Mouse (Mus musculus): ENCODE results near the gene Ttyh3.

DNA sequence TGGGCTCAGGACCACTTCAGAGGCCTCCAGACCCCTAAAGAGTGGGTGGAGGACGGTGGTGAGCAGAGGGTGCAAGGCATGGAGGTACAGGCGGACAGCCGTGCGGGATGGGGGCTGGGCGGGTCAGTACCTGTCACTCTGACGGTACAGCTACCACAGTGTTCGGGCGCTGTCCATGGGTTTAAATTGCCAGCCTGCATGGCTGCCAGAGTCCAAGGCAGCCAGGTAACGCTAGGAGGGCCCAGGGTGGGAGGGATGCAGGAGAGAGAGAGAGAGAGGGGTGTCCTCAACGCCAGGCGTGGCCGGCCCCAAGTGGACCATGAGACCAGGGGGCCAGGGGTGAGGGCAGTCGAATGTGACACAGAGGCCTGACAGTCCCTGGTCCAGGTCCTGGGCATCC lies 23.9 kb downstream of the Ttyh3 start:
- TF ChIP-seq MAFK (IDR thresholded peaks at IDR 0.05; ENCODE audit: insufficient read depth, low read depth, low read length) (no peak), ZNF384 (IDR thresholded peaks at IDR 0.05; ENCODE audit: low read depth, low read length) (no peak), HCFC1 (IDR thresholded peaks at IDR 0.05; ENCODE audit: borderline replicate concordance, insufficient read depth, low read length) (no peak), ZC3H11A (IDR thresholded peaks at IDR 0.05; ENCODE audit: borderline replicate concordance, low read depth, low read length) (no peak)
